Mouse (Mus musculus): ENCODE results near the gene Mgarp. TPM values are rescaled to one million over a fixed set of nuclear protein-coding genes. Genes with fewer than 3 reads are reported as not detected.

The Mgarp gene
- polyA plus RNA-seq, 1 experiment = 0.36 TPM

- Histone ChIP-seq H3K36me3 (ENCODE audit: control insufficient read depth, insufficient read depth, low read length) (no peaks in the 10 kb centered on the region), H3K4me1 (ENCODE audit: control insufficient read depth, insufficient read depth, insufficient read length) (no peaks in the 10 kb centered on the region; the same call in 1 of the 2 replicates), H3K27ac (ENCODE audit: insufficient read depth, low read length) (peak overlapping the region; percentile 96), H3K4me3 (ENCODE audit: extremely low read depth, insufficient read depth, insufficient read length) (peak overlapping the region; percentile 96), H3K27me3 (ENCODE audit: control insufficient read depth, insufficient read depth, low read length) (no peaks in the 10 kb centered on the region)
- peak in 1 of 2 experiments; percentile 80 for DNase-seq (ENCODE audit: low read depth in 1 of 2, low spot score in 2 of 2)
- WGBS = under 1% methylated on average over 85 of the region's 86 CpGs
- TF ChIP-seq CTCF (IDR thresholded peaks at IDR 0.05; ENCODE audit: extremely low read depth, insufficient read depth, insufficient read length, insufficient replicate concordance) (no peak), POLR2A (IDR thresholded peaks at IDR 0.05; ENCODE audit: low read depth, low read length) (no peak)
Observed at GRCm38 (mm10) chr3:51341268-51342081, 55.1 kb downstream of the Mgarp start.

GRCm38 (mm10) chr3:51340552-51341267 is 55.8 kb downstream of the Mgarp start, which contains the start of gene Elf2:
TSS of gene Elf2 (minus strand) at chr3:51340663.
- Histone ChIP-seq H3K4me1 (ENCODE audit: control insufficient read depth, insufficient read depth, insufficient read length) (no peaks in the 10 kb centered on the region; the same call in 1 of the 2 replicates), H3K4me3 (ENCODE audit: extremely low read depth, insufficient read depth, insufficient read length) (peak within 1 kb of the TSS; percentile 96), H3K36me3 (ENCODE audit: control insufficient read depth, insufficient read depth, low read length) (no peaks in the 10 kb centered on the region), H3K27me3 (ENCODE audit: control insufficient read depth, insufficient read depth, low read length) (no peaks in the 10 kb centered on the region), H3K27ac (ENCODE audit: insufficient read depth, low read length) (peak within 1 kb of the TSS; percentile 96)
- DNase-seq (ENCODE audit: low read depth in 1 of 2, low spot score in 2 of 2) = peak in 1 of 2 experiments; percentile 81
- WGBS = under 1% methylated on average over 76 of the region's 87 CpGs
- TF ChIP-seq POLR2A (IDR thresholded peaks at IDR 0.05; ENCODE audit: low read depth, low read length) = peak; percentile 6
- TF ChIP-seq CTCF (IDR thresholded peaks at IDR 0.05; ENCODE audit: extremely low read depth, insufficient read depth, insufficient read length, insufficient replicate concordance) = no peak

- H3K36me3 ChIP-seq (ENCODE audit: control insufficient read depth, insufficient read depth, low read length) = no peaks in the 10 kb centered on the region
- WGBS = 1% methylated on average over 72 of the region's 113 CpGs
- peak in 1 of 2 experiments; percentile 62 for DNase-seq (ENCODE audit: low read depth in 1 of 2, low spot score in 2 of 2)
- no peaks in the 10 kb centered on the region; the same call in 1 of the 2 replicates for H3K4me1 ChIP-seq (ENCODE audit: control insufficient read depth, insufficient read depth, insufficient read length)
- peak overlapping the region; percentile 96 for H3K27ac ChIP-seq (ENCODE audit: insufficient read depth, low read length)
- no peaks in the 10 kb centered on the region for H3K27me3 ChIP-seq (ENCODE audit: control insufficient read depth, insufficient read depth, low read length)
- H3K4me3 ChIP-seq (ENCODE audit: extremely low read depth, insufficient read depth, insufficient read length) = peak overlapping the region; percentile 96
- TF ChIP-seq CTCF (IDR thresholded peaks at IDR 0.05; ENCODE audit: extremely low read depth, insufficient read depth, insufficient read length, insufficient replicate concordance) (no peak), POLR2A (IDR thresholded peaks at IDR 0.05; ENCODE audit: low read depth, low read length) (no peak)
Observed at GRCm38 (mm10) chr3:51339734-51340551, 56.6 kb downstream of the Mgarp start.

- Histone ChIP-seq H3K36me3 (ENCODE audit: control insufficient read depth, insufficient read depth, low read length) (no peaks in the 10 kb centered on the region), H3K4me3 (ENCODE audit: extremely low read depth, insufficient read depth, insufficient read length) (peak overlapping the region; percentile 96), H3K4me1 (ENCODE audit: control insufficient read depth, insufficient read depth, insufficient read length) (no peaks in the 10 kb centered on the region; the same call in 1 of the 2 replicates), H3K27ac (ENCODE audit: insufficient read depth, low read length) (peak overlapping the region; percentile 96), H3K27me3 (ENCODE audit: control insufficient read depth, insufficient read depth, low read length) (no peaks in the 10 kb centered on the region)
- 3% methylated on average over 9 of the region's 9 CpGs for WGBS
- no peak for DNase-seq (ENCODE audit: low read depth in 1 of 2, low spot score in 2 of 2)
- TF ChIP-seq POLR2A (IDR thresholded peaks at IDR 0.05; ENCODE audit: low read depth, low read length) (no peak), CTCF (IDR thresholded peaks at IDR 0.05; ENCODE audit: extremely low read depth, insufficient read depth, insufficient read length, insufficient replicate concordance) (no peak)
Observed at GRCm38 (mm10) chr3:51339378-51339733, 57.2 kb downstream of the Mgarp start.

Other genes with a start within 250 kb of the Mgarp start
- gene Noct, start 172.3 kb downstream of the Mgarp start, polyA plus RNA-seq (2012; rRNA removed) = 6.1 and 8.8 TPM in 2 replicates
- 36.6 and 45.7 TPM in 2 replicates for gene Elf2, start 56.1 kb downstream of the Mgarp start, polyA plus RNA-seq (2012; rRNA removed)
- gene Ndufc1, start 12.2 kb upstream of the Mgarp start, polyA plus RNA-seq (2012; rRNA removed) = 35.6 and 44.9 TPM in 2 replicates
- 1.7 and 2.1 TPM in 2 replicates for gene Naa15, start 18.4 kb upstream of the Mgarp start, polyA plus RNA-seq (2012; rRNA removed)
- 6.9 and 13.3 TPM in 2 replicates for gene Rab33b, start 87.2 kb upstream of the Mgarp start, polyA plus RNA-seq (2012; rRNA removed)
- gene Setd7, start 164.1 kb upstream of the Mgarp start, polyA plus RNA-seq (2012; rRNA removed) = 11.2 and 11.4 TPM in 2 replicates